Mouse (Mus musculus) gastrocnemius, adult 2 months (tissue): ENCODE data around the gene Ccdc62. TPM values are rescaled to one million over a fixed set of nuclear protein-coding genes. Genes with fewer than 3 reads are reported as not detected.

Experiments used
- DNase-seq: peaks from one replicate; pipeline ENCODE4 v3.0.0; 2022
- H3K27ac ChIP-seq: fragments of 200-600 bp; 2 replicates; pipeline ENCODE4 v1.8.1; 2022; ENCODE audit warnings: mild to moderate bottlenecking
- H3K4me3 ChIP-seq: fragments of 200-600 bp; 2 replicates; pipeline ENCODE4 v1.8.1; 2022; ENCODE audit warnings: mild to moderate bottlenecking, moderate library complexity
- CTCF ChIP-seq: fragments of 200-600 bp; IDR thresholded peaks from 2 replicates; pipeline ENCODE4 v1.8.1; 2022; ENCODE audit warnings: antibody characterized with exemption, mild to moderate bottlenecking, moderate library complexity
- intact Hi-C: fragments of 180-260 bp; cut with DNase I; formaldehyde crosslinking; loops from one replicate; pipeline ENCODE4 v1.15.1; 2025
- long read RNA-seq, 2 experiments: library from polyadenylated mRNA; stranded (forward); transcript quantifications; one replicate each; pipeline ENCODE4 v2.0.0; 2021
- total RNA-seq, 2 experiments: library from RNA; stranded (reverse); gene quantifications; 2 replicates each; pipeline ENCODE4 v1.2.3; 2021

Ccdc62 gene
- under 1 TPM; 0.66 to 0.73 TPM for total RNA-seq
- long read RNA-seq, experiment 1, partial matches to known transcripts, result 1 of 2 reads
- long read RNA-seq, experiment 1, other reads (novel, unspliced or antisense), result 0 of 2 reads
- long read RNA-seq, experiment 2, partial matches to known transcripts, result 1 of 2 reads
- long read RNA-seq, experiment 2, other reads (novel, unspliced or antisense), result 0 of 2 reads

DNA sequence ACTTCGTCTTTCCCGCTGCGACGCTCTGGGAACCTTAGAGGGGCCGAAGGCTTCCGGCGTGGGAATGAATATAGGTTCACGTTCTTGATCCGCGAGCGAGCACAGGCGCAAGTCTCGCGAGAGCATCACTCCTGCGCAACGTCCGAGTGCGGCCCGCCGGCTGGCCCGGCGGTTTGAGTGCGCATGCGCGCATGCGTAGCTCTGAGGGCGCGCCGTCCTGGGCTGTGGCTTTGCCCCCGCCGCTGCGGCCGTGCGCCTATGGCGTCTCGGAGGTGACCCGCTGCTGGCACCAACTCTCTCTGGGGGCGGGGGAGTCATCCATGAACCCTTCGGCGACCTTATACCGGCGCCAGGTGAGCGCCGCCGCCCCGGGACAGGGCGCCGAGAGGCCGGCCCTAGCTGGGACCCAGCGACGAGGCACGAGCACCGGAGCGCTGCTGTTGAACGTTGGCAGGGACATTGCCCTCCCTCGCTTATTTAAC is at the start of gene Ccdc62:
Gene Ccdc62, plus strand, starts transcription at position 172 of the 482 bp plus-strand sequence.
- peak within 1 kb of the TSS; percentile 99 for H3K27ac ChIP-seq
- intact Hi-C loops, result no loop called here
- TF ChIP-seq CTCF, result no peak
- DNase-seq, result peak; percentile 98
- peak within 1 kb of the TSS; percentile 94 for H3K4me3 ChIP-seq

DNA sequence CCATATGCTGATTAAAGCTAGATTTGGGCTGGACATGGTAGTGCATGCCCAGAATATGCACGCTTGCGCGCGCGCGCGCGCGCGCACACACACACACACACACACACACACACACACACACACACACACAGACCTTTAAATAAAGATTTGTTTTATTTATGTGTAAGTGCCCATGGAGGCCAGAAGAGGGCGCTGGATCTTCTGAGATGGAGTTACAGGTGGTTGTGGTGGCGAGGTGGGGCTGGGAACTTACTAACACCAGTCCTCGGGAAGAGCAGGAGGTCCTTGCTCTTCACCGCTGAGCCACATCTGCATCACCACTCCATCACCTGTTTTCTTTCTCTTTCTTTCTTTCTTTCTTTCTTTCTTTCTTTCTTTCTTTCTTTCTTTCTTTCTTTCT is 49.7 kb upstream of the Ccdc62 start:
- H3K27ac ChIP-seq, result no peak overlapping the region
- TF ChIP-seq CTCF, result peak; percentile 5; the same call in 1 of the 2 replicates
- intact Hi-C loops, result no loop called here
- DNase-seq, result no peak
- H3K4me3 ChIP-seq, result no peak overlapping the region

DNA sequence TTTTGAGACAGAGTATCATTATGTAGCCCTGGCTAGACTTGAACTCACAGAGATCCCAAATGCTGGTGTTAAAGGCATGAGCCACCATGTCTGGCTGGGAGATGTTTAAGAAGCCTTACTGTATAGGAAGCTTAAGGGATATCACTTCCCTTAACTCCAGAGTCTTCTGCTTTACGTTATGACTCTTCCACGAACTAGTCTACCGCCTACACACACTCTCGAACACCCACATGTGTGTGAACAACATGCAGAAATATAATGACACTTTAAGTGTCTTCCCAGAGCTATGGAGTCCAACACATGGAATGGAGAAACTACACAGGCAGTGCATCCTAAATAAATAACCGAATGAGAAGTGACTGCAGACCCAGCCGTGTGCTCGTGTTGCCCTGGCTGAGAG is 46.6 kb upstream of the Ccdc62 start:
- intact Hi-C loops, result no loop called here
- Histone ChIP-seq H3K27ac (no peak overlapping the region), H3K4me3 (no peak overlapping the region)
- TF ChIP-seq CTCF, result no peak
- DNase-seq, result no peak

DNA sequence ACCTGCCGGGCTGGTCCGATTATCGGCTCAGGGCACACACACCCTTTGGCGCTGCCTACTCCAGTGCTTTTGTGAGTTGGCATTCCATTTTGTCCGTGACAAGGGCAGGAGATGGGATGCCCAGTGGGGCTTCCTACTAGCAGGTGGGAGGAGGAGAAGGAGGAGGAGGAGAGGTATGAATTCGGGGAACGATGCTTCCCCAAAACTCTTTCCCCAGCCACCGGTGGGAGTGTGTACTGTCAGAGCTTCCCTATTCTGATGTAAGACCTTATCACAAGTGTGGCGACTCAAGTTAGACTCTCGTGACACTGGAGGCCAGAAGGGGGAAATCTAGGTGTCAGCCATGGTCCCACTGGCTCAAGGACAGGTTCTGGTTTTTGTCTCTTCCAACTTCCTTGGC is 46.1 kb upstream of the Ccdc62 start:
- Histone ChIP-seq H3K4me3 (no peak overlapping the region), H3K27ac (no peak overlapping the region)
- no peak for TF ChIP-seq CTCF
- intact Hi-C loops, result no loop called here
- DNase-seq, result no peak

DNA sequence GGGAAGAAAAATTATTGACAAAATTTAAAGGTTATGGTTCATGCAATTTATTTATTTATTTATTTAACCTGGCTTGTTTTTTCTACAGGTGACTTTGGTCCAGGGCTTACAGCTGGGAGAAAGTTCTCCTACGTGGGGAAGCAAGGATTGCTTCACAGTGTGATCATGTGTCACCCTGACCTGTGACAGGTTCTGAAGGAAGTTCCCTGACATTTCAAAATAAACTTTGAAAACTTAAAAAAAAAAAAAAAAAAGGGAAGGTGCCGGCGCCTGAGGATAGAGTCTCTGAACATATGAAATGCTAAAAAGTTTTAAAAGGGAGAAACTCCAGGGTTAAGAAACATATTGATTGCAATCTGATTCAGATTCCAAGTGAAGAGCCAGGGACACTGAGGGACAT is 44.1 kb upstream of the Ccdc62 start:
- intact Hi-C loops, result no loop called here
- no peak overlapping the region for H3K27ac ChIP-seq
- no peak overlapping the region for H3K4me3 ChIP-seq
- TF ChIP-seq CTCF, result no peak
- DNase-seq, result no peak

DNA sequence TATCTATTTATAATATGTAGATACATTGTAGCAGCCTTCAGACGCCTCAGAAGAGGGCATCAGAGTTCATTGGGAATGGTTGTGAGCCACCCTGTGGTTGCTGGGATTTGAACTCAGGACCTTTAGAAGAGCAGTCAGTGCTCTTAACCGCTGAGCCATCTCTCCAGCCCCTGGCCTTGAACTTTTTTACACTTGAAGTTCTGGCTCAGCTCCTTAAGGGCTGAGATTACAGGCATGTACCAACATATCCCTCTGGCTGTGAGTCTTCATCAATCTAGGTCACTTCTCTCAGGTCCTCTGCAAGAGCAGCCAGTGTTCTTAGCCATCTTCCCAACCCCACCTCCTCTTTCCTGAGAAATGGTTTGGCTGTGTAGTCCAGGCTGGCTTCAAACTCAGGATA is 40.2 kb upstream of the Ccdc62 start:
- no peak for DNase-seq
- H3K27ac ChIP-seq, result no peak overlapping the region

DNA sequence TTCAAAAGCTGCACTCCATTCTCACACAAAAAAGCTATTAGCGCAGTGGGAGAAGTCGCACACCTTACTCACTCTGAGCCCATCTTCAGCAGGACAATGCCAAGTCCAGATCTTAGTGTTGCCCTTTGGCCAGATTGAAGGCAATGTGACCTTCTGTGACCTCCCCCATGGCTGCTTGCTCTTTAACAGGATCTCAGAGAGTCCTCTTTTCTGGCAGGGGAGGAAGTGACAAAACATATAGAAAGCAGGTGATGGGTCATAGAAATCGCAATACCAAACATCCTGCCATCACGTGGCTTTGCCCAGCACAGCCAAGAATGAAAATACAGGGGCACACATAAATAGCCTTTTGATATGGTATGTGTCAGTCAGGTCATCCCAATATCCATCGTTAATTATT is 39.5 kb upstream of the Ccdc62 start:
- TF ChIP-seq CTCF, result no peak
- Histone ChIP-seq H3K27ac (no peak overlapping the region), H3K4me3 (no peak overlapping the region)
- intact Hi-C loops, result no loop called here
- no peak for DNase-seq

More for the DNA sequence above, 40.2 kb upstream of the Ccdc62 start:
- no peak for TF ChIP-seq CTCF
- H3K4me3 ChIP-seq, result no peak overlapping the region
- intact Hi-C loops, result no loop called here

DNA sequence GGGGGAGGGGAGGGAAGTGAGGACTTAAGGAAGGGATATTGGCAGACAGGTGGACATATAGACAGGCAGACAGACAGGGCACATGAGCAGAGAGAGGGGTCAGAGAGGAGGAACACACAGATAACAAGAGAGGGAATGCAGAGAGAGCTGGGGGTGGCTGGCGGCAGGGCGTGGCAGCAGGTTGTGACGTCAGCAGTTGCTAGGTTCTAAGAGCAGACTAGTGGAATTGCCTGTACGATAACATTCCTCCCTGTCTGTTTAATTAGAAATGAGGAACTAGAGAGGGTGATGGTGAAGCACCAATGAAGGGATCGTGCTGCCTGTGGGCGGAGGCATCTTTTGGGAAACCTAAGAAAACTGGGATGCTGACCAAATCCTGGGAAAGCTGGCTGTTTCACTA is 38.8 kb upstream of the Ccdc62 start:
- Histone ChIP-seq H3K4me3 (no peak overlapping the region), H3K27ac (no peak overlapping the region)
- intact Hi-C loops, result no loop called here
- TF ChIP-seq CTCF, result no peak
- DNase-seq, result no peak

DNA sequence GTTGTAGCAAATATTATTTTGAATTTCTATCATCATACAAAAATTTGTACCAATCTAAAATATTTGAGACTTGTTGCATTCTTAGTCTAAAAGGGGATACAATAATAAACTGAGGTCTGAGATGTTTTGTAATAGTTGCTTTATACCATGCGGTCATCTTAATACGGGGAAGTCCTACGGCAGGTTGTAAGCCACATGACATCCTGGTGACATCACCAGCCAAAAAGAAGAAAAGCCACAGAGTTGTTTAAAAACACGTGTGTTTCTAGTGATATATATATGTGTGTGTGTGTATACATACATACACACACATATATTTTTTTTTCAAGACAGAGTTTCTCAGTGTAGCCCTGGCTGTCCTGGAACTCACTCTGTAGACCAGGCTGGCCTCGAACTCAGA is 37.0 kb upstream of the Ccdc62 start:
- no peak for TF ChIP-seq CTCF
- intact Hi-C loops, result no loop called here
- Histone ChIP-seq H3K27ac (no peak overlapping the region), H3K4me3 (no peak overlapping the region)
- DNase-seq, result no peak

DNA sequence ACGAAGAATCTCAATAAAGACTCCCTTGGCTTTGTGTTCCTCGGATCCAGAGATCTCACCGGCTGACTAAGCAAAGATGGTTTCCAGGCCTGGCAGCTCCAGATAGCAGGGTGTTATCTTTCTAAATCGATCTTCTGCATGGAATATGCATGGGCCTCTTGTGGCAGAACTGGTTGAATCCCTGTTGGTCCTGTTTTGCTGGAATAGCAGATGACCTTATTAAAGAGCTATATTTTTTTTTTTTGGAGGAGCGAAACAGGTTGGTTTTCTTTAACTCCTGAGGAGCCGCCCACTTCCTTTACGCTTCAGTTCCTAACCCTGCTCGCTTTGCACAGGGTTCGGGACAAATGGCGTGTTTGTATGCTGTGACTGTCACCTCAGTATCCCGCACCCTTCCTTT is 34.1 kb upstream of the Ccdc62 start:
- intact Hi-C loops, result no loop called here
- Histone ChIP-seq H3K4me3 (no peak overlapping the region), H3K27ac (no peak overlapping the region)
- TF ChIP-seq CTCF, result no peak
- no peak for DNase-seq

DNA sequence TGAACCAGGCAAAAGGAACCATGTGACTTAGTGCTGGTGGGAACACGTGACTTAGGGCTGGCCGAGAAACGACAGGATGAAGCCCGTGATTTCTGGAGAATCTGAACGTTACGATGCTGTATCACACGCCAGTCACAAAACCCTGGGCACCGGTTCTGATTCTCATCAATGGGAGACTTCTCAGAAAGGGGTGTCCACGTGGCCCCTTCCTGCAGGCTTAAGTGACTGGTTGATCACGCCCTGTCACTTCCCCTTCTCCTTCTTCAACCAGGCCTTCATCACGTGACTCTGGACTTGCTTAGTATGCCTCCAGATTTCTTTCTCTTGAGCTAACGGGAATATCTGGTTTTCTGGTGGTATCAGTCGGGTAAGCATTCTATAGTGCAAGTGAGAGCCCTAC is 33.1 kb upstream of the Ccdc62 start:
- H3K27ac ChIP-seq, result no peak overlapping the region
- intact Hi-C loops, result no loop called here
- no peak overlapping the region for H3K4me3 ChIP-seq
- TF ChIP-seq CTCF, result no peak
- DNase-seq, result no peak

DNA sequence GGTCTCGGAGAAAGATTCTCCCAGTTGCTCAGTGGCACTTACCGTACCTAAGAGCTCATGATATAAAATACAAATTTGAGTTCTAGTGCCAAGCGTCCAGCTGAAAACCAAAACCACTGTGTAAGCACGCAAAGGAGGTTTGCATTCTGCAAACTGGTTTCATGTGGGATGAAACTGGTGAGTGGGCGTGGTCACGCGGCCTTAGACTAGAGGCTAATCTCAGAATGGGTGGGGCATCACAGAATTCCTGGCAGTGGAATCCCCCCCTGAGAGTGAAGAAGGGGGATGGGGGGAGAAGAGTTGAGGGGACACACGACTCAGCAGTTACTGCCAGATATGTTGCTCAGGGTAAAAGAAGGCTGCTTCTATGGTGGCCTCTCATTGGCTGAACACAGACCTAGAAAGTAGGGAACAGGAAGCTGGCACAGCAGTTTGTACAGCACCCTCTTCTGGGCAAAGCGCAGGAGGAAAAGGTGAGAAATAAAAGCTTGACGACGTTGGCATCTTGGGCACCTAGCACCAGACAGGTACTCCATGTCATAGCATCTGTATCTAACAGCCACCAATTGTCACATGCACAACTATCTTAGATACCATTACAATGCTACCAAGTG is 26.3 kb upstream of the Ccdc62 start:
- Histone ChIP-seq H3K4me3 (no peak overlapping the region), H3K27ac (no peak overlapping the region)
- no peak for DNase-seq
- no peak for TF ChIP-seq CTCF
- intact Hi-C loops, result no loop called here

DNA sequence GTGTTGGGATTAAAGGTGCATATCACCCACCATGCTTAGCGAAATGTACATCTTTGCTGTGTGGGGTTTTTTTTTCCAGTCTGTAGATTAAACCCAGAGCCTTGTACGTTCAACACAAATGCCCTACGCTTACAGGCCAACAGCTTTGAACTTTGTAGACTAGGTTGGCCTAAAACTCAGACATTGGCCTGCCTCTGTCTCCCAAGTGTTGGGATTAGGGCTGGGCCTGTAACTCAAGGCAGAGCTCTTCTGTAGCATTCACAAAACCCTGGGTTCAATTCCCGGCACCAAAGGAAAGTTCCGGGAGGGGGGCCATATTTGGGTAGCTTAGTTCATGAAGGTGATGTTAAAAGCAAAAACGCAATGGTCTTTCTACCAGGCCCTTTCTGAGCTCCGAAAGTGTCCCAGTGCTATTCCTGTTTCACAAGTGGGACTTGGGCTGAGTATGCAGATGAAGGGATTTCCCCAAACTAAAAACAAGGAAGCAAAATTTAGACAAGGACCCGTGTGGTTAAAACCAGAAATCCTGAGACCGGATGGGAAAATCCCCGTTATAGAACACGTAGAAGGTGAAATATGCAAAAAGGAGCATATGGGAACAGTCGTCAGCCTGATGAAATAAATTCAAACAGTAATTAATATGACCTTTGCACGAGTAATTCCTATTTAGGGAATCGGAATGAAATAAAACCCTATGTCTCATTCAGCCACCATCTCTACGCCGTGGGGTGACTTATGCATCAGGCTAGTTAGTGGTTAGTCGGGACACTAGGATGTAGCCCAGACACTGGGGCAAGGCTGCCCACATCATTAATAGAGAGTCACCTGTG is 24.1 kb upstream of the Ccdc62 start:
- no peak for TF ChIP-seq CTCF
- intact Hi-C loops, result loop anchor here (2.0 kb wide), 3 partner anchors 82 to 280 kb away; partner anchors contain the start of genes Kntc1 and Rsrc2
- DNase-seq, result no peak
- H3K27ac ChIP-seq, result no peak overlapping the region
- peak overlapping the region; percentile 99 for H3K4me3 ChIP-seq
